In genomic region chr4:132904765-132905309, GRCm38 (mm10) we compare ENCODE assay signal across 9 mouse cellular contexts. TPM values are rescaled to one million over a fixed set of nuclear protein-coding genes. Genes with fewer than 3 reads are reported as not detected.
DNase-seq lines count a peak whose midpoint lies in the region; TF ChIP-seq lines count a peak whose summit lies in the region.
"Had no signal": no experiment of that assay in that cellular context is flagged by ENCODE, and none has a peak within 500 bp of the region (broad histone marks: within the 10 kb centered on the region; RNA-seq: fewer than 3 reads in every experiment).

No protein-coding gene starts in this region.

- no peak for TF ChIP-seq CTCF in left cerebral cortex, adult 2 months (IDR thresholded peaks at IDR 0.05)
- TF ChIP-seq CTCF in small intestine, adult 2 months (IDR thresholded peaks at IDR 0.05; ENCODE audit: extremely low read depth, insufficient read length, insufficient replicate concordance, low read depth, low read length): no peak

- peaks cover 66% of the 10 kb centered on the region for H3K36me3 ChIP-seq in small intestine, adult 2 months (ENCODE audit: control insufficient read depth, insufficient read depth, low read length)

- peak overlapping the region; percentile 69; the same call in 1 of the 2 replicates for H3K27ac ChIP-seq in left cerebral cortex, adult 2 months
- H3K27ac ChIP-seq in small intestine, adult 2 months (ENCODE audit: insufficient read depth, low read depth, low read length): peak overlapping the region; percentile 58
- H3K27ac ChIP-seq: macrophage had no signal

- intact Hi-C loops in left cerebral cortex, adult 2 months (cut with DNase I): no loop called here
- intact Hi-C loops in left cerebral cortex, postnatal 4 days (cut with DNase I): no loop called here

- no peak overlapping the region for H3K4me3 ChIP-seq in left cerebral cortex, adult 2 months
- H3K4me3 ChIP-seq in small intestine, adult 2 months (ENCODE audit: low read depth, low read length): no peak overlapping the region

- 74% methylated on average over 9 of the region's 9 CpGs for WGBS in small intestine, adult 2 months

- TF ChIP-seq POLR2A in small intestine, adult 2 months (IDR thresholded peaks at IDR 0.05; ENCODE audit: low read depth, low read length): no peak

- DNase-seq in left cerebral cortex, adult 2 months (ENCODE audit: extremely low spot score in 1 of 2, low spot score in 2 of 2): no peak
- no peak for DNase-seq in left cerebral cortex, postnatal 4 days
- DNase-seq in heart, adult 9 months (ENCODE audit: low spot score in 2 of 2): peak; percentile 72 to 79
- DNase-seq in kidney, adult 9 months: peak; percentile 74
- no peak for DNase-seq in left cerebral cortex, adult 8-10 months (ENCODE audit: low spot score in 2 of 2)
- no peak for DNase-seq in right cerebral cortex, adult 18-20 months
- DNase-seq: retina, postnatal 1 day had no signal

- no peaks in the 10 kb centered on the region for H3K27me3 ChIP-seq in small intestine, adult 2 months (ENCODE audit: control insufficient read depth, insufficient read depth, low read length)

- H3K4me1 ChIP-seq in small intestine, adult 2 months (ENCODE audit: control insufficient read depth, insufficient read depth, insufficient read length, low read length): no peaks in the 10 kb centered on the region

RNA-seq across cellular contexts. Expression of gene Fam76a, which starts 17.5 kb away (rescaled TPM):
- 10 to 100 TPM; 47.6 to 49.9 TPM for total RNA-seq in left cerebral cortex, adult 2 months (2021)
- total RNA-seq in left cerebral cortex, postnatal 4 days (2021): 10 to 100 TPM; 24.3 to 25.4 TPM
- 3.4 and 10.7 TPM in 2 replicates for polyA plus RNA-seq in small intestine, adult 2 months (2012; rRNA removed)
- 10 to 100 TPM; 46.4 to 64.0 (median 61.0) TPM for total RNA-seq in left cerebral cortex, adult 8-10 months (2022)

RNA-seq across cellular contexts. Expression of gene Stx12, which starts 20.5 kb away (rescaled TPM):
- 100 to 1,000 TPM; 101 to 110 TPM for total RNA-seq in left cerebral cortex, adult 2 months (2021)
- 100 to 1,000 TPM; 146 to 153 TPM for total RNA-seq in left cerebral cortex, postnatal 4 days (2021)
- polyA plus RNA-seq in small intestine, adult 2 months (2012; rRNA removed): 8.6 and 18.9 TPM in 2 replicates
- 100 to 1,000 TPM in 1 of 4 experiments, 10 to 100 TPM in 3; 97.6 to 103 (median 98.8) TPM for total RNA-seq in left cerebral cortex, adult 8-10 months (2022)

Comparison
In these comparisons a context has a peak if more than half of its experiments do, and no peak if none do; other contexts are left out.
1. DNase-seq: peak in heart, adult 9 months (2 of 2) and kidney, adult 9 months (single experiment); none in left cerebral cortex, adult 2 months (0 of 2), left cerebral cortex, postnatal 4 days (single experiment), left cerebral cortex, adult 8-10 months (0 of 2) and right cerebral cortex, adult 18-20 months (single experiment).